Mouse (Mus musculus): ENCODE measurements at regions not wholly inside any gene's neighbourhood (a gene's known extent, or its start where the extent isn't known, plus 50 kb on each side); places are given as distances from the start of the nearest gene placed in this dataset.

- DNase-seq (ENCODE audit: low read depth, low spot score), result peak; percentile 75
- Histone ChIP-seq H3K27me3 (ENCODE audit: control insufficient read depth, insufficient read depth, low read length, poor library complexity, severe bottlenecking) (no peaks in the 10 kb centered on the region), H3K36me3 (ENCODE audit: control insufficient read depth, insufficient read depth, low read length, poor library complexity, severe bottlenecking) (no peaks in the 10 kb centered on the region)
These were observed 114.3 kb downstream of the Rab38 start for GRCm38 (mm10) chr7:88544393-88544792.

GRCm38 (mm10) chr7:88544976-88545654 lies 115.0 kb downstream of the Rab38 start:
- no peak for DNase-seq (ENCODE audit: low read depth, low spot score)
- no peaks in the 10 kb centered on the region for H3K27me3 ChIP-seq (ENCODE audit: control insufficient read depth, insufficient read depth, low read length, poor library complexity, severe bottlenecking)
- no peaks in the 10 kb centered on the region for H3K36me3 ChIP-seq (ENCODE audit: control insufficient read depth, insufficient read depth, low read length, poor library complexity, severe bottlenecking)

DNA sequence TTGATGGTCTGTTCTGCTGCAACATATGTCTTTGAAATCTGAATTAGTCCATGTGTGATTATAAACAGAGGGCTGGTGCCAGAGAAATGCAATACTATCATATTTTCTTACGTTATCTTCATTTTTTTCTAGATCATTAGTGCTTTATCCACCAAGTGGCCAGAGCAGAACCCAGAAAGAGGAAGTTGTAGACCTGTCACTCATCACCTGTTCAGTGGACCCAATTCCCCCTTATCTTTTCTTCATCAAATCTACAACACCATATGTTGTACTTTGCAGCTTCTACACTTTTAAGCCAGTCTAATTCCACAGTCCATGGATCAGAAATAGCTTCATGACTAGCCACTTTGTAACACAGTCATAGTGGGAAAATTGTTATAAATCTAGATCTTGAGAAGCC lies 145.0 kb downstream of the Rab38 start:
- Histone ChIP-seq H3K27me3 (ENCODE audit: control insufficient read depth, insufficient read depth, low read length, poor library complexity, severe bottlenecking) (no peaks in the 10 kb centered on the region), H3K36me3 (ENCODE audit: control insufficient read depth, insufficient read depth, low read length, poor library complexity, severe bottlenecking) (no peaks in the 10 kb centered on the region)
- no peak for DNase-seq (ENCODE audit: low read depth, low spot score)

- H3K36me3 ChIP-seq (ENCODE audit: control insufficient read depth, insufficient read depth, low read length, poor library complexity, severe bottlenecking), result no peaks in the 10 kb centered on the region
- no peaks in the 10 kb centered on the region for H3K27me3 ChIP-seq (ENCODE audit: control insufficient read depth, insufficient read depth, low read length, poor library complexity, severe bottlenecking)
- no peak for DNase-seq (ENCODE audit: low read depth, low spot score)
These were observed 170.7 kb downstream of the Rab38 start for GRCm38 (mm10) chr7:88600781-88601180.

All from splenic B cell, adult 2 months (primary cell).